Mouse (Mus musculus) lung, postnatal 25 days (tissue): ENCODE measurements at regions not wholly inside any gene's neighbourhood (a gene's known extent, or its start where the extent isn't known, plus 50 kb on each side); places are given as distances from the start of the nearest gene placed in this dataset.
A peak's percentile ranks its signal among the peaks of the same experiment; 100 is the strongest.

Experiments
- DNase-seq: peaks from one replicate; pipeline ENCODE4 v3.0.0; 2022; ENCODE audit warnings: low spot score

DNA sequence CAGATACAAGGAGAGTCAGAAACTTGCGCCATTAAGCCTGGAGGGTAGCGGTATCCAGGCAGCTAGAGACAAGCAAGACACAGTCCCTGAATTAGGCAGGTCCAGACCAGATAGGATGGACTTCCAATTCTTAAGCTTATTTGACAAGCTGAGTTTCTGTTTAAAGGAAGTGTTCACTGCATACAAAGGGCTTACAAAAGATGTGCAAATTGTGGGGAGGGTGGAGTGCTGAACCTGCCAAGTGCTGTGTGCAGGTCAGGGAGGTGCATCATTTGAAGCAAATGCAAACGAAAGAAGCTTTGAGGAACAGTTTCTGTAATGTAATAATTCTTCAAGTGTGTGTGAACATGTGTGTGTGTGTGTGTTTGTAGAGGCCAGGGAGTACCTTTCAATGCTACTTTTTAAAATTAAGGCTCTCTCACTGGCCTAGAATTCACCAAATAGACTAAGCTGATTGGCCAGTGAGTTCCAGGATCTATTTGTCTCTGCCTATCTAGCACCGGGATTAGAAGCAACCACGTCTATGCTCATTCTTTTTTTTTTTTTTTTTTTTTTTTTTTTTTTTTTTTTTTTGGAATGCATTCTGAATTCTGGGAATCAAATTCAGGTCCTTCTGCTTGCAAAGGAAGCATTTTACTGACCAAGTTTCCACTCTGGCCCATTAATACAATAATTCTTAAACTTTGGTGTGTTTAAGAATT, 74.6 kb upstream of the Gm4894 start:
- DNase-seq, result no peak

- no peak for DNase-seq
Observed at GRCm38 (mm10) chr9:49178561-49178960, 71.8 kb upstream of the Gm4894 start.

GRCm38 (mm10) chr9:49184786-49185185, 65.5 kb upstream of the Gm4894 start:
- no peak for DNase-seq

DNA sequence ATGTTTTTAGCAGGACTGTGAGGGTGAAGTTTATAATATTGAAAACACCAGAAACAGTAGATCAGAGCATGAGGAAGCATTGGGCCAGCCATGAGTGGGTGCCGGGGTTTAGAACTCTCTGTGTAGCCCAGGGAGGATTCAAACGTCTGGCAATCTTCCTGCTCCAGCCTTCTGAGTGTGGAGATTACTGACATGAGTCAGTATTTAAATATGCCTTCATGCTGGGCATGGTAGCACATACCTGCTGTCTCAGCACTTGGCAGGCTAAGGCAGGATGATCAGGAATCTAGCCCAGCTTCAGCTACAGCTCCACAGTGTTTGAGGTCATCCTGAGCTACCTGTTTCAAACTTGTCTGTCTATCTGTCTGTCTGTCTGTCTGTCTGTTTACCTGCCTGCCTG, 60.9 kb upstream of the Gm4894 start:
- peak; percentile 1 for DNase-seq

GRCm38 (mm10) chr9:49192776-49193175, 57.6 kb upstream of the Gm4894 start:
- no peak for DNase-seq
